Mouse (Mus musculus): ENCODE measurements at regions not wholly inside any gene's neighbourhood (a gene's known extent, or its start where the extent isn't known, plus 50 kb on each side); places are given as distances from the start of the nearest gene placed in this dataset.
A peak's percentile ranks its signal among the peaks of the same experiment; 100 is the strongest.

DNA sequence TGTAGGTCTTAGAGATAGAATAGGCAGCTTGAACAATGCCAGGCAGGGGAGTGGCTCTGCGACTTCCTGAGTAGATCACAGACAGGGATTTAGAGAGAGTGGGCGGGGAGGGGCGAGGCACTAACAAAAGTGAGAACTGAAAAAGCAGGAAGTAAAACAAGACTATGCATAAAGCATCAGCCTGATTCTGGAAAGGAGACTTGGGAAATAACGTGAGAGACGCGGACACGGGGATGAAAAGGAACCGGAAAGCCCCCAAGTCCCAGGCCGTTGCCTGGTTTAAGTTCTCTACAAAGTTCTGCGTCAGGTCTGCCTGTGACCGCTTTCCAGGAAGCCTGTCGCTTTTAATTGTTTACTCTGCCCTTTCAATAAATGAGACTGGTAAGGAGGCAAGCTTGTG, 86.3 kb downstream of the D16Ertd472e start:
- DNase-seq (ENCODE audit: low spot score in 2 of 2) = no peak

DNA sequence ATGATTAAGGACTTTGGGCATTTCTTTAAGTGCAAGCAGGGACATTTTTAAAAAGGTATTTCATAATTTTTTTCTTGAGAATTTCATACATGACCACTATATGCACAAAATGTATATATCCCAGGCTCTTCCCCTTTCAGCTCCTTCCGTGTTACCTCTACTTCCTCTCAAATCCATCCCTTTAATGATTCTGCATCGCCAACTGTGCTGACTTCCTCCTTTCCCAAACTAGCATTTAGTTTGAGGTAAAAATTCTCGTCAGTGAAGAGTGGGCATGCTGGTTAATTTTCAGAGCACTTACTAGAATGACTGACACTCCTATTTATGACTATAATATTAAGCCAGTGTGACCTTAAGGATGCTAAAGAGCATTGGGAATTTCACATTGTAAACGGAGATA, 86.9 kb downstream of the D16Ertd472e start:
- DNase-seq (ENCODE audit: low spot score in 2 of 2) = no peak

DNA sequence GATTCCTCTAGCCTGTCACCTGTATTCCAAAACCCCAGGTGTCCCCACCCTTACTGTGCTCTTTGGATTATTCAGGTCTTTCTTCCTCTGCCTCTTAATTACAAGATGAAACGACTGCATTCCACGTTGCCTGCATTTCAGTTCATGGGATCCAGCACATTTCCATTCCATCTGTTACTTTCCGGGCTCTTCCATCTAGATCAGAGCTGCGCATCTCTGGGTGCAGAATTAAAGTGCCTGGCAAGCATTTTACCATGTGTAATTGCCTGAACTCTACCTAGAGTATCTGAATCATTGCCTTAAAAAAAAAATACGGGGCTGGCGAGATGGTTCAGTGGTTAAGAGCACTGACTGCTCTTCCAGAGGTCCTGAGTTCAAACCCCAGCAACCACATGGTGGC, 90.0 kb downstream of the D16Ertd472e start:
- no peak for DNase-seq (ENCODE audit: low spot score in 2 of 2)

DNA sequence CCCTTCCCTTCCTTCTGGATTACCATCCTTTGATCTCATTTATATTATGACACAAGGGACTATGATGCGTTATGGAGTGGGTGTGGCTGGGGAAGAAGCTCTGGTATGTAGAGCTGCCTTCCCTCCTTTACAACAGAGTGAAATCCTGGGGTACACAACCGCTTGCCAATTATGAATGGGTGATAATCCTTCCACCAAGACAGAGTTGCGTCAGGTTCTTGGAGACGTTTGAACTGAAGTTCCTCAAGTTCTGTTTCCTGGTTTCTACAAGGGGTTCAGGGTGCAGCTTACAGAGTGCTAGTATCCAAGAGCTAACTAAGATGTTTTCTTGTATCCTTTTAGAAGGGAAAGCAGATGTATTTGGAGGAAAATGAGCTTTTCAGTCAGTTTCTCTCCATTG, 92.2 kb downstream of the D16Ertd472e start:
- DNase-seq (ENCODE audit: low spot score in 2 of 2) = no peak

DNA sequence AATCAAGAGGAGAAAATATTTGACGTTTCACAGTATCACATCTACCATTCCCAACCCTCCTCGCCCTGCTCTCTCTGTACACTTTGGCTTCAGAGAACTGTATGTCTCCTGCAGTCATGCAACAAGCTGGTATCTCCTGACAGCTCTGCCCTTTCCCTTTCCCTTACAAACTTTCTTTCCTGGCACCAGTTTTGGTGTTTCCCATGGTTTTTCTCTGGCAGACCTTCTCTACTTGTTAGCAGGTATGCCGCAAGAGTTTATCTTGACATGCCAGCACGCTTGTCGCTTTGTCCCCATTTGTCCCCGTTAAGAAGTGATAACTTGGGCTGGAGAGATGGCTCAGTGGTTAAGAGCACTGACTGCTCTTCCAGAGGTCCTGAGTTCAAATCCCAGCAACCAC, 94.9 kb downstream of the D16Ertd472e start:
- no peak for DNase-seq (ENCODE audit: low spot score in 2 of 2)

DNA sequence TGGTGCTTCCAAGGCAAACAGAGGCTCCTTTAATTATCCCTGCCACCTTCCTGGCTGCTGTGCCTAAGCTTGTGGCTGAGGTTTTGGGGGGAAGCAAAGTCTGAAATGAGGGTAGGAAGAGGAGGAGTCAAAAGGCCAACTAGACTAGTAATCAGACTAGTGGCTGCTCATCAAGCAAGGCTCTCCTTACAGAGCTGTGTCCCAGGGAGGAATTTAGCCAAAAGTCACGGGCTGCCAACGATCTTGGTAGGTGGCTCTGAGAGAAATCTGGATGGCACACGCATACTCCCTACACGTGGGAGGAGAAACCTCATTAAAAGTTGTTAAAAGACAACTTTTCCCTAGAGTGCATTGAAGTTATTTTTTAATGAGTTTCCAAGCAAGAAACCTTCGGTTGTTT, 95.4 kb downstream of the D16Ertd472e start:
- no peak for DNase-seq (ENCODE audit: low spot score in 2 of 2)

DNA sequence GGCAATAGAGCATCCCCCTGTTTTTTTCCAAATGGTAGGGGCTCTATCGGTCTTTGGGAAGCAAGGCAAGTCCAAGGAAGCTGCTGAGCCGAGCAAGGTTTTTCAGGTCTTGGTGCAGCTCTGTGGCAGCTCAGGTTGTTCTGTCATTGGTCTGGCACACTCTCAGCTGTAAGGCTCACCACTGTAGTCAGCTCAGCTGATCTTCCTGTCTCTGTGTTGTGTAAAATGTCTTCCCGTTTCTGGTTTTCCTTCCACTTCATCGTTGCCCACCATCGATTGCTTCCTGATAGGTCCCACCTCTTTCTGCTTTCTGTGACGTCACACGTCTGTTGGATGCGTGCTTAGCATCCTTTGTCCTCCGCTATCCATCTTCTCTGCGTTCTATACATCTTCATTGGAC, 96.2 kb downstream of the D16Ertd472e start:
- no peak for DNase-seq (ENCODE audit: low spot score in 2 of 2)

DNA sequence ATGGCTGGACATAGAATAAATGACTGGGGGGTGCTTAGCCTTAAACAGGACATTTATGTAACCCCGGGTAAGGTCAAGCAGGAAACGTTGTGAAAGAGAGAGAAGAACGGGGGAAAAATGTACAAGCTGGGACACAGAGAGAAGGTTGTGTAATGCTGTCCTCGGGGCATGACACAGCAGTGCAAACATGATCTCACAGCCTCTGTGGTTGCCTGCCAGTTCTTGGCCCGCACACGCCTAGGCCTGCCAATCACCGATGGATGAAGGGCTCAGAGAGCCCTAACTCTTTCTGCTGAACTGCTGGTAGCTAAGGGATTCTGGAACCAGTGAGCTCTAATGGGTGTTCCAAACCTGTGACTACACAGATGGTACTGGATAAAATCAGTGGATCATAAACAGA, 96.5 kb upstream of the Btg3 start:
- DNase-seq (ENCODE audit: low spot score in 2 of 2) = no peak

DNA sequence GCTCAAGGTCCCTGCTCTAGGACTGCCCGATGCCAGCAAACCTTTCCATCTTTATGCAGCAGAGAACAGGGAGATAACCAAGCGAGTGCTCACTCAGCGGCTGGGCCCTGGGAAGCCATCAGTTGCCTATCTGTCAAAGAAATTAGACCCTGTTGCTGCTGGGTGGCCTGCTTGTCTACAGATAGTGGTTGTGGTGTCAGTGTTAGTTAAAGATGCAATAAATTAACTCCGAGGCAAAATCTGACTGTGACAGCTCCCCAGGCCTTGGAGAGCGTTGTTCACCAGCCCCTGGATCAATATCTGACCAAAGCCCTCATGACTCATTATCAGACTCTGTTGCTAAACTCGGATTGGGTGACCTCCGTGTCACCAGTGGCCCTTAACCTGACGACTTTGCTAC, 83.0 kb upstream of the Btg3 start:
- no peak for DNase-seq (ENCODE audit: low spot score in 2 of 2)

DNA sequence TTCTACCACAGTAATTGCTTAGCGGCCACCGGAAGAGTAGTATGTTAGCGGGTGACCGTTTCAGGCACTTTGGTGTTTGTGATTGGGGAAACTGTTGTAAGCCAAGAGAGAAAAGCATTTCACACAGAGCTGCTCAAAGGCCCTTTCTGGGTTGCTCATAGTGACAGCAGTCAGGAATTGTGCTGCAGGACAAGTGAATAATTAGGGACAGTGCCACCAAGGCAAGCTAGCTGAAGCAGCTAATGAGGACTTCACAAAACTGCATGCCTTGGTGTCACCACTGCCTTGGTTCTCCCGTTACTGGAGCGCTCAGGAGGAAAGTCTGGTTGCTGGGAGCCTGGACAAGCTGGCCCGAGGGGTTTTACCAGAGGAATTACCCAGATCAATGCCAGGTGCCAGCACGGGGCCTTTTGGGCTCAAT, 80.7 kb upstream of the Btg3 start:
- DNase-seq (ENCODE audit: low spot score in 2 of 2) = no peak

DNA sequence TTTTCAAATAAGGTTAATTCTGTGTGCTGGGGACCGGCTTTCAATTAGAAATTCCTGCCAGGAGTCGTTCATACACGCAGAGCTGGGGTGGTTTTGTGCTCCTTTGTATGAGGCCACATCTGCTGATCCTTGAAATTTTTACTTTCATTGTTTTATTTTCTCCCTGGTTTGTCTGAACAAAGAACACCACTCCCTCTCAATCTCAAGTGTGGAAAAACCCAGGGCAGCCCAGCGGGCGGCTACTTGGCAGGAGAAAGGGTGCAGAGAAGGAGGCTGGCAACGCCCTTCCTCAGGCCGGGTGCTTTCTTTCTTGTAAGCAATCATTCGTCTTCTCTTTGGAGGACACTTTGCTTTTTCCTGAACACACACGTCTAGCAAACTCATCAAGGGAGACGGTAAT, 79.4 kb upstream of the Btg3 start:
- no peak for DNase-seq (ENCODE audit: low spot score in 2 of 2)

DNA sequence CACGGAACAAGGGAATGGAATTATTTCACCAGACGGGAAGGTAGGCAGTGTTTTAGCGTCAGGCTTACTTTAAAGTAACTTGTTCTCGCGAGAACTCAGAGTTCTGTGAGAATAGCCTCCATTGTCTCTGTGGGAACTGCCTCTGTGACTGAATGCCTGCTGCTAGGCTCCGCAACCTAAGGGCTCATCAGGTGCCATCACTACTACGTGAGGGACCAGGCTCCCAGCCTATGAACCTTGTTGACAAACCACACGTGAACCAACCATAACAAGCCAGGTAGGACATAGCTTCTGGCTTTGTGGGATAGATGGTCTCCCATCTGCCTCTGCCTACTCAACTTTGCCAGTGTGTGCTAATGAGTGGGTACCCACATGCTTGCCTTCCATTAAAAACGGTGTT, 77.5 kb upstream of the Btg3 start:
- no peak for DNase-seq (ENCODE audit: low spot score in 2 of 2)

DNA sequence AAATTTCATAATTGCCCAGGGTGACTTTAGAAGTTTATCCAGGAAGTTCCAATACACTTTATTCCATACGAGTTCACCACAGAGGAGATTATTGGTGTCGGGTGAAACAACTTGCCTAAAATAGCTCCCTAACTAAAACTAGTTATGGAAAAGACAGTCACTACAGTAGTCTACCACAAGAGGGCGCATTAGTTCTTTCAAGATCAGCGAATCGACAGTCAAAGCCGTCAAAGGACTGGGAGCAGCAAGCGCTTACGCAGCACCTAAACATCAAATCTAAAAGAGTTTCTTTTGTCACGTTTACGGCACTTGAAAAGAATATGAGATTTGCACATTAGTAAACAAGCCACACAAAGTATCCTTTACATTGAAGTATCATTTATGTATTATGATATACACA, 75.3 kb upstream of the Btg3 start:
- no peak for DNase-seq (ENCODE audit: low spot score in 2 of 2)

DNA sequence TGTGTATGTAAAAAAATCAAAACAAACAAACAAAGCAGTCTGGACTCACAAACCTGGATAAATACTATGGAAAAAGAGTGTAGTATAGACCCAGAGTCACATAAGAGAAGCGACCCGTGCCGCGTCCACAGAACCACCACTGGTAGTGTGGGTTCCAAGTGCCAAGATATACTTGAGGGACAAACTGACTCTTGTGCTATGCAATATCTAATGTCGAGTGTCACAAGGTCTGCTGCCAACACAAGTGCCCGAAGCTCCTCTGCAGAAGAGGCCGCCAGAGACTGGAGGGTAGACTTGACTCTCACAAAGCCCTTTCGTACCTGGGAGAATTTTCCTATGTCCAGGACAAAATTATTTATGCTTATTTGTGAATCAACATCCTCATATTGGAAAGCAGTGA, 74.8 kb upstream of the Btg3 start:
- no peak for DNase-seq (ENCODE audit: low spot score in 2 of 2)

DNA sequence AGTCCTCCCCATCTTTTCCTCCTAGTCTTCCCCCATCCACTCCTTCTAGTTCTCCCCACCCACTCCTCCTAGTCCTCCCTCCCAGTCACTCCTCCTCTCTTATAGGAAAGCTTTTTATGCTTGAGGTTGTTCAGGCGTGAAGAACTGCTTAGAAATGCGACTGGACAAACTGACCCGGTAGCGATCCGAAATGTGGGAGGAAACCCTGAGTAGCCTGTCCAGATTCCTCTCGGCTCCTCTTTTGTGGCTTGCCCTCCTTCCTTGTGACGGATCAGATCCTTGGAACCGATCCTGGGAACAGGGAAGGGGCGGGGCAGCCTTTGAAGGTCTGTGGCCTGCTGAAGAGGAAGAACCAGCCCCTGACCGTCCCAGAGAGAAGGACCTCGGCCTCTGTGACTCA, 74.3 kb upstream of the Btg3 start:
- no peak for DNase-seq (ENCODE audit: low spot score in 2 of 2)

DNA sequence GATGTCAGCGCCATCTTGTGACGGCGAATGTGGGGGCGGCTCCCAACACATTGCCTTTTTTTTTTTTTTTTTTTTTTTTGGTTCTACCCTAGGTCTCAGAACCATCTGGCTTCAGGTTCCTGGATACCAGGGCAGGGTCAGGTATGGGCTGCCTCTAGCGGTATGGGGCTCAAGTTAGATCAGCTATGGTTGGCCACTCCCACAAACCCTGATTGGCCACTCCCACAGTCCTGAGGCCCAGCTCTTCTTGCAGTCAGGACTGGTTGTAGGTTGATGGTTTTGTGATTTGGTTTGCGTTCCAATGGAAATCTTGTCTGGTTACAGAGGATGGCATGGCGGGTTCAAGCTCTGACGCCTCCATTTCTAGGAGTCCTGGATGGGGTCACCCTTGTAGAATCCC, 72.2 kb upstream of the Btg3 start:
- DNase-seq (ENCODE audit: low spot score in 2 of 2) = no peak

DNA sequence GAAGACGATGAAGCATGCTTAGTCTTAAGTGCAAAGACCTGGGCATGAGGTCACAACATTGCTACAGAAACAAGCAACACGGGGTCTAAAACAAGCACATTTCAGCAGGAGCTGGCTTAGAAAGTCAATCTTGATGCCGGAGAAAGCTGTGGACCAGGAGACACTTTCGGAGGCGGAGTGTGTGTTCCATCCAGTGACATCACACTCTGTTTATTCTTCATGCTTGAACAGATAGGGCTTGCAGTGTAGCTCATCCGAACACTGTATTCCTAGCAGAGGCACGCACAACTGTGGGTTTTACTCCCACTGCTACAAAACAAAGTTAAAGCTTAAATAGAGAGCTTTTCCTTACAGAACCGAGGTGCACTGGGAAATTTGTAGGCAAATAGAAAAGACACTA, 66.3 kb upstream of the Btg3 start:
- DNase-seq (ENCODE audit: low spot score in 2 of 2) = peak; percentile 15 to 28

DNA sequence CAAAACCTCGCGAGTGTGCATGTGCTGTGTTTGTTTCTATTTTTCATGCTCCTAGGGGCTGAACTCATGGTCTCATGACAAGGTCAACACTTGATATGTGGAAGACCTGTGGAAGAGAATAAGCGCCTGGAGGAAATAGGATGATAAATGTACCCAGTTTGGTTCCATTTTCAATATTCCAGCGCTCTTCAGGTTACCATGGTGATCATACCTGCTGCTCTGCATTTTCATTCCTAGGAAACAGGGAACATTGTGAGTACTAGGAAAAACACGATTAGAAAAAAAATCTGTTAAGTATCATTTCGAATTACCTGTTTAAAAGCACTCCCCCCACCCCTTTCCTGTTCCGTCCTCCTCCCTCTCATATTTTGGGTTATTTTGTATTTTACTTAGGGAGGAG, 65.8 kb upstream of the Btg3 start:
- DNase-seq (ENCODE audit: low spot score in 2 of 2) = no peak

DNA sequence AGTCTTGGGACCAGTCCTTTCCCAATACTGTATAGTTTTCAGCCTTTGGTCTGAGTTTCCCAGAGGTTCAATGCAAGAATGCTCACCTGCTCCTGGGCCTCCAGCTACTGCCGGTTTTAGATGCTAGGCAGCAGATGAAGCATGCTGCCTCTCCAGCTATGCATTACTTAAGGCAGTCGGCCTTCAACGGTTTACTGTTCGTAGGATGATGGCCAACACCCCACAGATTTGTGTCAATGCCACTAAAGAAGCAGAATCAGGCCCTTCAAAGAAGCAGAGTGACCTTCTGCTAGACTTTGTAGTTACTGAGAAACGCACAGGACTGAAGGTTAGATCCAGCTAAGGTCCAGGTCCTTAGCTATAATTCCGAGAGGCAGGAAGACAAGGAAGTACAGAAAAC, 65.0 kb upstream of the Btg3 start:
- DNase-seq (ENCODE audit: low spot score in 2 of 2) = no peak

DNA sequence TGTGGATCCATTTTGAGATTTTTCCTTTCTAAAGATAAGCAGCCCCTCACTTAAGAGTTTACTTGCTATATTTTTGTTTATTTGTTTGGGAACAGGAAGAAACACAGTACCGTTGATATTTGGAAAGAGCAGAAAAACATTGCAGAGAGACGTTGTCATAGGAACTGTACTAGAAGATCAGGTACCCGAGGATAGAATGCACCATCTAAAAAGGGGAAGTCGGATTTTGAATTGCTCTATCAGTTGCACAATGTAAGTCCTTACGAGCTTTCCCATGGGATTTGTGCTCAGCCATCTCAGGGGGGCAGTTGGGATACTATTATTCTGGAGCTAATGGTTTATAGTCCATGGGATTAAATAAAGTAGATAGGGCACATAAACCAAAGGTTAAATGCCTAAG, 58.7 kb upstream of the Btg3 start:
- no peak for DNase-seq (ENCODE audit: low spot score in 2 of 2)

DNA sequence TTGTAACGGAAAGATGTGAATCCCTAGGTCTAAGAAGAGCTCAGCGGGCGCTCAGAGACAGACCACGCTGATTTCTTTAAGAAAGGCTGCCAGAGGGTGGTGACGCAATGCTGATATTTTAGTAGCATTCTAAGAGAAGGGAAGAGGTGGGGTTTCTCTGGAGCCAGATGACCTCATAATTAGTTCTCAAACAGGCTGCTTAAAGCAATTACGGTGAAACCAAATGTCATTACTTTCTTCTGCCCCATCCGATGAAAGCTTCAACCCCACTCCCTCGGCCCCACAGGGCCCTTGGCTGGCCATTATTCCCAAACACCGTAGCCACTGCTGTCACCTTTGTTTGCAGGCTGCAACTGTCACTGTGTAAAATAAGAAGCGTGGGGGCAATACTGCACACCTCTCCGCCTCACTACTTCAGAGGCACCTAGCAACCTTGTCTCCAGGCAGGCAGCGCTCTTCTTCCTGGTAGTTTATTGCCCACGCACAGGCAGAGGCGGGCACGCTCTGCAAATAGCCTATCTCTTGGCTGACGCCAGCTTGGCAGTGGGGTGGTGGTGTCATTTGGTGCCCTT, 50.6 kb upstream of the Btg3 start:
- DNase-seq (ENCODE audit: low spot score in 2 of 2) = peak; percentile 63 to 87
